Mouse (Mus musculus) T-cell, adult 2 months (primary cell): Measurements from ENCODE around the gene Ntf3.

Source experiments
- DNase-seq: peaks from one replicate; pipeline ENCODE4 v3.0.0; 2022; ENCODE audit warnings: low spot score

The Ntf3 gene

GRCm38 (mm10) chr6:126159279-126160066 lies 7.2 kb downstream of the Ntf3 start:
- no peak for DNase-seq

GRCm38 (mm10) chr6:126155928-126156327 lies 10.8 kb downstream of the Ntf3 start:
- no peak for DNase-seq

GRCm38 (mm10) chr6:126154372-126154982 lies 12.2 kb downstream of the Ntf3 start:
- no peak for DNase-seq

- no peak for DNase-seq
Measured at GRCm38 (mm10) chr6:126153154-126153553, 13.6 kb downstream of the Ntf3 start.

- DNase-seq = no peak
Measured at GRCm38 (mm10) chr6:126143659-126144058, 23.1 kb downstream of the Ntf3 start.

GRCm38 (mm10) chr6:126142741-126143140 lies 24.0 kb downstream of the Ntf3 start:
- DNase-seq = no peak

GRCm38 (mm10) chr6:126142021-126142554 lies 24.6 kb downstream of the Ntf3 start:
- DNase-seq = no peak

GRCm38 (mm10) chr6:126141472-126141871 lies 25.2 kb downstream of the Ntf3 start:
- DNase-seq = no peak

- no peak for DNase-seq
Measured at GRCm38 (mm10) chr6:126140961-126141360, 25.7 kb downstream of the Ntf3 start.

- no peak for DNase-seq
Measured at GRCm38 (mm10) chr6:126140416-126140815, 26.3 kb downstream of the Ntf3 start.

- DNase-seq = no peak
Measured at GRCm38 (mm10) chr6:126134155-126134906, 32.4 kb downstream of the Ntf3 start.

- no peak for DNase-seq
Measured at GRCm38 (mm10) chr6:126128238-126128637, 38.5 kb downstream of the Ntf3 start.

GRCm38 (mm10) chr6:126118247-126118646 lies 48.5 kb downstream of the Ntf3 start:
- DNase-seq = no peak

- DNase-seq = no peak
Measured at GRCm38 (mm10) chr6:126117191-126117590, 49.5 kb downstream of the Ntf3 start.

- no peak for DNase-seq
Measured at GRCm38 (mm10) chr6:126114934-126115633, 51.6 kb downstream of the Ntf3 start.

- DNase-seq = no peak
Measured at GRCm38 (mm10) chr6:126110892-126111835, 55.5 kb downstream of the Ntf3 start.

GRCm38 (mm10) chr6:126109184-126109583 lies 57.5 kb downstream of the Ntf3 start:
- no peak for DNase-seq

GRCm38 (mm10) chr6:126108771-126109170 lies 57.9 kb downstream of the Ntf3 start:
- no peak for DNase-seq

GRCm38 (mm10) chr6:126107398-126107797 lies 59.3 kb downstream of the Ntf3 start:
- no peak for DNase-seq

- DNase-seq = no peak
Measured at GRCm38 (mm10) chr6:126106798-126107173, 59.9 kb downstream of the Ntf3 start.
